Mouse (Mus musculus) T-helper 2 cell (primary cell): ENCODE data around the gene Fkbp5.
"Not testable (repeated sequence)": the region's sequence is repeated elsewhere in the genome, so short reads cannot be mapped to it uniquely, and the experiment has no call there.

Experiments used
- in situ Hi-C: fragments of 300-600 bp; cut with MboI, MseI; formaldehyde crosslinking; loops from one replicate; pipeline ENCODE4 v1.15.1; 2025; ENCODE audit warnings: high pct_unique_total_duplicates

The Fkbp5 gene

GRCm38 (mm10) chr17:28386150-28386905 lies 131.0 kb downstream of the Fkbp5 start:
- in situ Hi-C loops = loop anchor here (10.0 kb wide), 1 partner anchor 148 kb away; the partner anchor contains the start of gene Armc12

GRCm38 (mm10) chr17:28384298-28384697 lies 133.0 kb downstream of the Fkbp5 start:
- in situ Hi-C loops = loop anchor here (10.0 kb wide), 1 partner anchor 151 kb away; the partner anchor contains the start of gene Armc12

- in situ Hi-C loops = loop anchor here (10.0 kb wide), 1 partner anchor 155 kb away; the partner anchor contains the start of gene Armc12
Observed at GRCm38 (mm10) chr17:28380255-28380654, 137.1 kb downstream of the Fkbp5 start.

- in situ Hi-C loops = no loop called here
Observed at GRCm38 (mm10) chr17:28375592-28376061, 141.7 kb downstream of the Fkbp5 start.

- in situ Hi-C loops = no loop called here
Observed at GRCm38 (mm10) chr17:28374494-28374893, 142.8 kb downstream of the Fkbp5 start.

GRCm38 (mm10) chr17:28373821-28374220 lies 143.5 kb downstream of the Fkbp5 start:
- in situ Hi-C loops = no loop called here

- in situ Hi-C loops = no loop called here
Observed at GRCm38 (mm10) chr17:28371941-28372340, 145.4 kb downstream of the Fkbp5 start.

- in situ Hi-C loops = no loop called here
Observed at GRCm38 (mm10) chr17:28371286-28371685, 146.0 kb downstream of the Fkbp5 start.

- in situ Hi-C loops = no loop called here
Observed at GRCm38 (mm10) chr17:28369056-28369455, 148.3 kb downstream of the Fkbp5 start.

- in situ Hi-C loops = no loop called here
Observed at GRCm38 (mm10) chr17:28368449-28368848, 148.9 kb downstream of the Fkbp5 start.

GRCm38 (mm10) chr17:28365122-28365521 lies 152.2 kb downstream of the Fkbp5 start, which contains the start of gene Tulp1:
TSS of gene Tulp1 (minus strand) at chr17:28365222.
- in situ Hi-C loops = no loop called here

- in situ Hi-C loops = no loop called here
Observed at GRCm38 (mm10) chr17:28363507-28363906, 153.8 kb downstream of the Fkbp5 start.

- in situ Hi-C loops = no loop called here
Observed at GRCm38 (mm10) chr17:28362653-28363292, 154.6 kb downstream of the Fkbp5 start.

GRCm38 (mm10) chr17:28361921-28362652 lies 155.2 kb downstream of the Fkbp5 start:
- in situ Hi-C loops = no loop called here

GRCm38 (mm10) chr17:28360531-28361277 lies 156.6 kb downstream of the Fkbp5 start:
- in situ Hi-C loops = no loop called here

- in situ Hi-C loops = not testable (repeated sequence)
Observed at GRCm38 (mm10) chr17:28358576-28359261, 158.6 kb downstream of the Fkbp5 start.

- in situ Hi-C loops = no loop called here
Observed at GRCm38 (mm10) chr17:28355871-28356270, 161.5 kb downstream of the Fkbp5 start.

- in situ Hi-C loops = no loop called here
Observed at GRCm38 (mm10) chr17:28352018-28352417, 165.3 kb downstream of the Fkbp5 start.

GRCm38 (mm10) chr17:28351353-28351890 lies 165.9 kb downstream of the Fkbp5 start:
- in situ Hi-C loops = no loop called here
